Comparison of ENCODE assay signal across 17 mouse cellular contexts in genomic region chr14:103834589-103834988, GRCm38 (mm10). TPM values are rescaled to one million over a fixed set of nuclear protein-coding genes. Genes with fewer than 3 reads are reported as not detected.
DNase-seq lines count a peak whose midpoint lies in the region; ATAC-seq and TF ChIP-seq lines count a peak whose summit lies in the region.
"Had no signal": no experiment of that assay in that cellular context is flagged by ENCODE, and none has a peak within 500 bp of the region (broad histone marks: within the 10 kb centered on the region; RNA-seq: fewer than 3 reads in every experiment).

No protein-coding gene starts in this region.

- ATAC-seq in heart, embryonic 14.5 days (ENCODE audit: insufficient number of reproducible peaks, insufficient read depth, low FRiP score, low read depth), result peak; percentile 68
- no peak for ATAC-seq in midbrain, embryonic 15.5 days (replicated peaks)
- no peak for ATAC-seq in midbrain, embryonic 11.5 days (ENCODE audit: low FRiP score)
- peak; percentile 57 for ATAC-seq in heart, postnatal 0 days (ENCODE audit: insufficient read depth, low read depth)
- ATAC-seq in intestine, embryonic 15.5 days, result no peak

- H3K27ac ChIP-seq in heart, embryonic 14.5 days (replicated peaks in 1 of 2; ENCODE audit: control insufficient read depth in 1 of 2, insufficient read depth in 1 of 2, low read depth in 2 of 2, low read length in 2 of 2), result peak overlapping the region; percentile 56 to 59; a peak in 3 of 4 replicates
- H3K27ac ChIP-seq in heart, embryonic 10.5 days, result no peak overlapping the region
- no peak overlapping the region for H3K27ac ChIP-seq in midbrain, embryonic 15.5 days
- H3K27ac ChIP-seq in midbrain, embryonic 11.5 days (ENCODE audit: low read depth, low read length), result no peak overlapping the region
- H3K27ac ChIP-seq in heart, postnatal 0 days (ENCODE audit: low read depth), result no peak overlapping the region
- H3K27ac ChIP-seq in intestine, embryonic 15.5 days, result no peak overlapping the region
- H3K27ac ChIP-seq: forebrain, embryonic 12.5 days; limb, embryonic 15.5 days; midbrain, embryonic 12.5 days had no signal

- H3K4me3 ChIP-seq in heart, embryonic 14.5 days (ENCODE audit: control insufficient read depth in 1 of 2, insufficient read depth in 1 of 2, low read depth in 1 of 2, low read length in 2 of 2), result no peak overlapping the region
- H3K4me3 ChIP-seq in heart, embryonic 10.5 days, result no peak overlapping the region; the same call in 1 of the 2 replicates
- H3K4me3 ChIP-seq in midbrain, embryonic 15.5 days, result no peak overlapping the region
- no peak overlapping the region for H3K4me3 ChIP-seq in midbrain, embryonic 11.5 days (ENCODE audit: low read depth, low read length)
- no peak overlapping the region for H3K4me3 ChIP-seq in heart, postnatal 0 days (ENCODE audit: low read depth, low read length)
- H3K4me3 ChIP-seq in intestine, embryonic 15.5 days (replicated peaks), result no peak overlapping the region
- H3K4me3 ChIP-seq: forebrain, embryonic 12.5 days; limb, embryonic 15.5 days; midbrain, embryonic 12.5 days had no signal

- H3K4me2 ChIP-seq in heart, embryonic 14.5 days (ENCODE audit: low read length), result peak overlapping the region; percentile 34
- H3K4me2 ChIP-seq in midbrain, embryonic 15.5 days, result peak overlapping the region; percentile 12; the same call in 1 of the 2 replicates
- H3K4me2 ChIP-seq in midbrain, embryonic 11.5 days, result no peak overlapping the region
- H3K4me2 ChIP-seq in heart, postnatal 0 days (ENCODE audit: low read depth, low read length), result no peak overlapping the region
- H3K4me2 ChIP-seq in intestine, embryonic 15.5 days (replicated peaks), result peak overlapping the region; percentile 34
- H3K4me2 ChIP-seq: forebrain, embryonic 12.5 days; limb, embryonic 15.5 days; midbrain, embryonic 12.5 days had no signal

- DNase-seq in heart, embryonic 10.5 days (ENCODE audit: low spot score), result no peak
- DNase-seq in midbrain, embryonic 11.5 days (ENCODE audit: low spot score, missing footprints), result no peak
- peak; percentile 34 for DNase-seq in heart, postnatal 0 days (ENCODE audit: low spot score)
- no peak for DNase-seq in liver
- DNase-seq: adrenal gland, adult 8-10 months; cerebellum, adult 2 months; kidney, postnatal 36 days; lung, adult 18-20 months; lung, postnatal 36 days; right cerebral cortex, postnatal 4 days; thymus, adult 18-20 months had no signal

- 9% methylated on average over 7 of the region's 7 CpGs for WGBS in heart, embryonic 14.5 days
- WGBS in heart, embryonic 10.5 days, result 12% methylated on average over 7 of the region's 7 CpGs
- 41% methylated on average over 7 of the region's 7 CpGs for WGBS in midbrain, embryonic 15.5 days
- WGBS in midbrain, embryonic 11.5 days, result 50% methylated on average over 7 of the region's 7 CpGs
- WGBS in heart, postnatal 0 days, result 13% methylated on average over 7 of the region's 7 CpGs
- 28% methylated on average over 7 of the region's 7 CpGs for WGBS in intestine, embryonic 15.5 days

- no peak for TF ChIP-seq CTCF in heart, postnatal 0 days (IDR thresholded peaks at IDR 0.05; ENCODE audit: low read depth)

- H3K4me1 ChIP-seq in heart, embryonic 14.5 days (ENCODE audit: control insufficient read depth in 2 of 2, insufficient read depth in 2 of 2, low read length in 2 of 2), result peaks cover 0 to 4% of the 10 kb centered on the region in 2 experiments; a peak in 3 of 4 replicates
- peaks cover 8% of the 10 kb centered on the region for H3K4me1 ChIP-seq in heart, embryonic 10.5 days
- no peaks in the 10 kb centered on the region for H3K4me1 ChIP-seq in midbrain, embryonic 15.5 days
- H3K4me1 ChIP-seq in midbrain, embryonic 11.5 days (ENCODE audit: control insufficient read depth, insufficient read depth, low read length), result peaks cover 3% of the 10 kb centered on the region
- H3K4me1 ChIP-seq in heart, postnatal 0 days (ENCODE audit: control insufficient read depth, insufficient read depth), result no peaks in the 10 kb centered on the region
- H3K4me1 ChIP-seq in intestine, embryonic 15.5 days (replicated peaks), result peaks cover 9% of the 10 kb centered on the region
- H3K4me1 ChIP-seq: limb, embryonic 15.5 days had no signal

- H3K9ac ChIP-seq in heart, embryonic 14.5 days (ENCODE audit: low read length), result no peak overlapping the region
- no peak overlapping the region for H3K9ac ChIP-seq in midbrain, embryonic 15.5 days
- H3K9ac ChIP-seq in midbrain, embryonic 11.5 days (ENCODE audit: low read length), result no peak overlapping the region
- no peak overlapping the region for H3K9ac ChIP-seq in heart, postnatal 0 days (replicated peaks; ENCODE audit: low read depth, low read length)
- no peak overlapping the region for H3K9ac ChIP-seq in intestine, embryonic 15.5 days
- H3K9ac ChIP-seq: forebrain, embryonic 12.5 days; limb, embryonic 15.5 days; midbrain, embryonic 12.5 days had no signal

- H3K36me3 ChIP-seq in heart, embryonic 14.5 days (ENCODE audit: control insufficient read depth, insufficient read depth, low read length), result no peaks in the 10 kb centered on the region
- H3K36me3 ChIP-seq in heart, embryonic 10.5 days, result no peaks in the 10 kb centered on the region
- H3K36me3 ChIP-seq in midbrain, embryonic 15.5 days (replicated peaks), result no peaks in the 10 kb centered on the region
- no peaks in the 10 kb centered on the region for H3K36me3 ChIP-seq in midbrain, embryonic 11.5 days (ENCODE audit: control insufficient read depth, insufficient read depth, low read length)
- no peaks in the 10 kb centered on the region for H3K36me3 ChIP-seq in heart, postnatal 0 days (replicated peaks; ENCODE audit: control insufficient read depth, insufficient read depth, low read length)
- no peaks in the 10 kb centered on the region for H3K36me3 ChIP-seq in intestine, embryonic 15.5 days
- H3K36me3 ChIP-seq: limb, embryonic 15.5 days; midbrain, embryonic 12.5 days had no signal

- H3K27me3 ChIP-seq in heart, embryonic 14.5 days (ENCODE audit: control insufficient read depth, insufficient read depth, low read length), result no peaks in the 10 kb centered on the region
- H3K27me3 ChIP-seq in heart, embryonic 10.5 days (ENCODE audit: insufficient read depth, poor library complexity, severe bottlenecking), result no peaks in the 10 kb centered on the region
- no peaks in the 10 kb centered on the region for H3K27me3 ChIP-seq in midbrain, embryonic 15.5 days (replicated peaks)
- H3K27me3 ChIP-seq in midbrain, embryonic 11.5 days (ENCODE audit: control insufficient read depth, insufficient read depth, low read length), result no peaks in the 10 kb centered on the region
- H3K27me3 ChIP-seq in heart, postnatal 0 days (ENCODE audit: control insufficient read depth, insufficient read depth, low read length), result no peaks in the 10 kb centered on the region
- H3K27me3 ChIP-seq in intestine, embryonic 15.5 days (replicated peaks), result no peaks in the 10 kb centered on the region
- H3K27me3 ChIP-seq: forebrain, embryonic 12.5 days; limb, embryonic 15.5 days; midbrain, embryonic 12.5 days had no signal

- H3K9me3 ChIP-seq in heart, embryonic 14.5 days (ENCODE audit: control insufficient read depth, low read length), result no peaks in the 10 kb centered on the region
- no peaks in the 10 kb centered on the region for H3K9me3 ChIP-seq in heart, embryonic 10.5 days
- H3K9me3 ChIP-seq in midbrain, embryonic 15.5 days, result no peaks in the 10 kb centered on the region
- no peaks in the 10 kb centered on the region for H3K9me3 ChIP-seq in midbrain, embryonic 11.5 days (ENCODE audit: control insufficient read depth, low read length)
- no peaks in the 10 kb centered on the region for H3K9me3 ChIP-seq in heart, postnatal 0 days (replicated peaks; ENCODE audit: control insufficient read depth, low read length)
- no peaks in the 10 kb centered on the region for H3K9me3 ChIP-seq in intestine, embryonic 15.5 days
- H3K9me3 ChIP-seq: forebrain, embryonic 12.5 days; limb, embryonic 15.5 days; midbrain, embryonic 12.5 days had no signal

- TF ChIP-seq EP300 in heart, postnatal 0 days (IDR thresholded peaks at IDR 0.05; ENCODE audit: low read depth), result no peak

RNA-seq across cellular contexts. Expression of gene Ednrb, which starts 9.6 kb away (rescaled TPM):
- 107 and 114 TPM in 2 replicates for polyA plus RNA-seq in heart, embryonic 14.5 days (2014; fragmentation: Nextera tagmentation; extraction: Ambion mirVana)
- 47.6 and 80.3 TPM in 2 replicates for polyA plus RNA-seq in heart, embryonic 10.5 days (2016; fragmentation: Nextera tagmentation; extraction: Ambion mirVana)
- polyA plus RNA-seq in midbrain, embryonic 15.5 days (2015; fragmentation: Nextera tagmentation; extraction: Ambion mirVana), result 84.8 and 94.4 TPM in 2 replicates
- polyA plus RNA-seq in midbrain, embryonic 11.5 days (2014; fragmentation: Nextera tagmentation; extraction: Ambion mirVana), result 103 and 126 TPM in 2 replicates
- 63.6 and 72.5 TPM in 2 replicates for total RNA-seq in heart, postnatal 0 days (2014; rRNA removed; ENCODE audit: low replicate concordance)
- 55.4 and 61.8 TPM in 2 replicates for polyA plus RNA-seq in heart, postnatal 0 days (2015; fragmentation: Nextera tagmentation; extraction: Ambion mirVana)
- polyA plus RNA-seq in intestine, embryonic 15.5 days (2015; fragmentation: Nextera tagmentation; extraction: Ambion mirVana), result 136 and 159 TPM in 2 replicates

Comparison
In these comparisons a context has a peak if more than half of its experiments do, and no peak if none do; other contexts are left out.
1. H3K27ac ChIP-seq: peak in heart, embryonic 14.5 days (2 of 2); none in heart, embryonic 10.5 days (single experiment), midbrain, embryonic 15.5 days (single experiment), midbrain, embryonic 11.5 days (single experiment), heart, postnatal 0 days (single experiment) and intestine, embryonic 15.5 days (single experiment).
2. H3K4me2 ChIP-seq: peak in heart, embryonic 14.5 days (single experiment), midbrain, embryonic 15.5 days (single experiment) and intestine, embryonic 15.5 days (single experiment); none in midbrain, embryonic 11.5 days (single experiment) and heart, postnatal 0 days (single experiment).
3. ATAC-seq: peak in heart, embryonic 14.5 days (single experiment) and heart, postnatal 0 days (single experiment); none in midbrain, embryonic 15.5 days (single experiment), midbrain, embryonic 11.5 days (single experiment) and intestine, embryonic 15.5 days (single experiment).